In genomic region chr1:121290340-121290739, GRCm38 (mm10) we compare ENCODE assay signal across 19 mouse cellular contexts. TPM values are rescaled to one million over a fixed set of nuclear protein-coding genes. Genes with fewer than 3 reads are reported as not detected.
DNase-seq lines count a peak whose midpoint lies in the region; ATAC-seq and TF ChIP-seq lines count a peak whose summit lies in the region.
"Had no signal": no experiment of that assay in that cellular context is flagged by ENCODE, and none has a peak within 500 bp of the region (broad histone marks: within the 10 kb centered on the region; RNA-seq: fewer than 3 reads in every experiment).

No protein-coding gene starts in this region.

- H3K27me3 ChIP-seq in midbrain, embryonic 13.5 days, result no peaks in the 10 kb centered on the region
- no peaks in the 10 kb centered on the region for H3K27me3 ChIP-seq in midbrain, embryonic 10.5 days (ENCODE audit: low read depth, poor library complexity, severe bottlenecking)
- no peaks in the 10 kb centered on the region for H3K27me3 ChIP-seq in forebrain, embryonic 11.5 days (ENCODE audit: control insufficient read depth, insufficient read depth, low read length)
- H3K27me3 ChIP-seq: forebrain, embryonic 13.5 days; heart, embryonic 13.5 days; midbrain, embryonic 15.5 days had no signal

- no peak for TF ChIP-seq POLR2A in cortical plate, adult 2 months (IDR thresholded peaks at IDR 0.05; ENCODE audit: extremely low read depth, insufficient read depth, low read length)

- H3K27ac ChIP-seq in midbrain, embryonic 13.5 days, result peak overlapping the region; percentile 26; the same call in 1 of the 2 replicates
- no peak overlapping the region for H3K27ac ChIP-seq in midbrain, embryonic 10.5 days (replicated peaks)
- H3K27ac ChIP-seq in cortical plate, adult 2 months (ENCODE audit: insufficient read depth, low read length), result peak overlapping the region; percentile 64; the same call in 1 of the 2 replicates
- H3K27ac ChIP-seq in forebrain, embryonic 11.5 days (ENCODE audit: low read depth, low read length), result no peak overlapping the region
- H3K27ac ChIP-seq: forebrain, embryonic 13.5 days; gastrocnemius, adult 2 months; heart, embryonic 13.5 days; hindbrain, embryonic 14.5 days; limb, embryonic 10.5 days; midbrain, embryonic 15.5 days had no signal

- H3K4me2 ChIP-seq in midbrain, embryonic 13.5 days (replicated peaks), result no peak overlapping the region
- no peak overlapping the region for H3K4me2 ChIP-seq in forebrain, embryonic 11.5 days (ENCODE audit: low read depth, low read length, severe bottlenecking)
- H3K4me2 ChIP-seq: forebrain, embryonic 13.5 days; heart, embryonic 13.5 days; hindbrain, embryonic 14.5 days; midbrain, embryonic 15.5 days had no signal

- peak; percentile 31 to 45 for DNase-seq in frontal cortex, postnatal 36 days (ENCODE audit: low spot score in 2 of 2)
- DNase-seq in frontal cortex, postnatal 14 days (ENCODE audit: low spot score in 2 of 2), result no peak
- DNase-seq in midbrain, embryonic 10.5 days (ENCODE audit: low spot score), result no peak
- peak; percentile 49 for DNase-seq in layer of hippocampus, adult 9-11 months
- no peak for DNase-seq in lung, postnatal 10 days
- no peak for DNase-seq in forebrain, embryonic 11.5 days (ENCODE audit: low spot score)
- DNase-seq: gastrocnemius, adult 2 months; kidney, adult 9 months; kidney, postnatal 4 days; liver, postnatal 0 days; lung, postnatal 14 days had no signal

- H3K9me3 ChIP-seq in midbrain, embryonic 13.5 days, result no peaks in the 10 kb centered on the region
- H3K9me3 ChIP-seq in midbrain, embryonic 10.5 days (replicated peaks), result no peaks in the 10 kb centered on the region
- no peaks in the 10 kb centered on the region for H3K9me3 ChIP-seq in forebrain, embryonic 11.5 days (ENCODE audit: control insufficient read depth, low read length)
- H3K9me3 ChIP-seq: forebrain, embryonic 13.5 days; heart, embryonic 13.5 days; limb, embryonic 10.5 days; midbrain, embryonic 15.5 days had no signal

- H3K9ac ChIP-seq in midbrain, embryonic 13.5 days (replicated peaks), result no peak overlapping the region
- no peak overlapping the region for H3K9ac ChIP-seq in forebrain, embryonic 11.5 days (ENCODE audit: low read length)
- H3K9ac ChIP-seq: forebrain, embryonic 13.5 days; heart, embryonic 13.5 days; hindbrain, embryonic 14.5 days; liver, postnatal 0 days; midbrain, embryonic 15.5 days had no signal

- H3K4me3 ChIP-seq in midbrain, embryonic 13.5 days (replicated peaks), result no peak overlapping the region
- H3K4me3 ChIP-seq in midbrain, embryonic 10.5 days, result no peak overlapping the region
- H3K4me3 ChIP-seq in cortical plate, adult 2 months (ENCODE audit: insufficient read depth, low read length), result no peak overlapping the region
- H3K4me3 ChIP-seq in forebrain, embryonic 11.5 days (ENCODE audit: low read depth, low read length), result no peak overlapping the region
- H3K4me3 ChIP-seq: forebrain, embryonic 13.5 days; gastrocnemius, adult 2 months; heart, embryonic 13.5 days; limb, embryonic 10.5 days; midbrain, embryonic 15.5 days; myocyte had no signal

- no peaks in the 10 kb centered on the region; the same call in 1 of the 2 replicates for H3K36me3 ChIP-seq in midbrain, embryonic 13.5 days
- no peaks in the 10 kb centered on the region for H3K36me3 ChIP-seq in midbrain, embryonic 10.5 days
- H3K36me3 ChIP-seq in forebrain, embryonic 11.5 days (ENCODE audit: control insufficient read depth, insufficient read depth, low read length), result no peaks in the 10 kb centered on the region
- H3K36me3 ChIP-seq: heart, embryonic 13.5 days; limb, embryonic 10.5 days; midbrain, embryonic 15.5 days had no signal

- no peaks in the 10 kb centered on the region for H3K4me1 ChIP-seq in midbrain, embryonic 13.5 days (replicated peaks)
- no peaks in the 10 kb centered on the region for H3K4me1 ChIP-seq in midbrain, embryonic 10.5 days
- peaks cover 4% of the 10 kb centered on the region; the same call in 1 of the 2 replicates for H3K4me1 ChIP-seq in cortical plate, adult 2 months (ENCODE audit: control insufficient read depth, insufficient read depth, low read length)
- no peaks in the 10 kb centered on the region for H3K4me1 ChIP-seq in forebrain, embryonic 11.5 days (replicated peaks; ENCODE audit: control insufficient read depth, insufficient read depth, low read length)
- H3K4me1 ChIP-seq: forebrain, embryonic 13.5 days; heart, embryonic 13.5 days; limb, embryonic 10.5 days; midbrain, embryonic 15.5 days had no signal

- 70% methylated on average over 5 of the region's 5 CpGs for WGBS in midbrain, embryonic 13.5 days
- 83% methylated on average over 5 of the region's 5 CpGs for WGBS in midbrain, embryonic 10.5 days
- WGBS in forebrain, embryonic 11.5 days, result 76% methylated on average over 5 of the region's 5 CpGs

- TF ChIP-seq CTCF in cortical plate, adult 2 months (IDR thresholded peaks at IDR 0.05; ENCODE audit: extremely low read depth, insufficient read depth, low read length), result no peak

- no peak for ATAC-seq in midbrain, embryonic 13.5 days
- ATAC-seq in forebrain, embryonic 11.5 days (replicated peaks; ENCODE audit: low FRiP score), result no peak
- ATAC-seq: forebrain, embryonic 13.5 days; liver, postnatal 0 days; midbrain, embryonic 15.5 days had no signal

RNA-seq across cellular contexts. Expression of gene Insig2, which starts 42.0 kb away (rescaled TPM):
- 47.7 and 50.2 TPM in 2 replicates for polyA plus RNA-seq in midbrain, embryonic 13.5 days (2015; fragmentation: Nextera tagmentation; extraction: Ambion mirVana)
- polyA plus RNA-seq in midbrain, embryonic 10.5 days (2016; fragmentation: Nextera tagmentation; extraction: Ambion mirVana), result 21.1 and 22.0 TPM in 2 replicates
- 44.5 and 44.7 TPM in 2 replicates for polyA plus RNA-seq in cortical plate, adult 2 months (2012; rRNA removed)
- polyA plus RNA-seq in forebrain, embryonic 11.5 days (2014; fragmentation: Nextera tagmentation; extraction: Ambion mirVana), result 12.9 and 16.7 TPM in 2 replicates

Comparison
In these comparisons a context has a peak if more than half of its experiments do, and no peak if none do; other contexts are left out.
1. DNase-seq: peak in frontal cortex, postnatal 36 days (2 of 2) and layer of hippocampus, adult 9-11 months (single experiment); none in frontal cortex, postnatal 14 days (0 of 2), midbrain, embryonic 10.5 days (single experiment), lung, postnatal 10 days (single experiment) and forebrain, embryonic 11.5 days (single experiment).
2. H3K27ac ChIP-seq: peak in midbrain, embryonic 13.5 days (single experiment) and cortical plate, adult 2 months (single experiment); none in midbrain, embryonic 10.5 days (single experiment) and forebrain, embryonic 11.5 days (single experiment).